Mouse (Mus musculus): ENCODE measurements around the gene Ddx51. TPM values are rescaled to one million over a fixed set of nuclear protein-coding genes. Genes with fewer than 3 reads are reported as not detected.

The Ddx51 gene
- polyA plus RNA-seq, 1 experiment from 2014 or later = 7.5 TPM

- H3K4me3 ChIP-seq (ENCODE audit: low read depth, low read length) = no peak overlapping the region
- H3K27ac ChIP-seq (ENCODE audit: low read depth) = no peak overlapping the region
- H3K9ac ChIP-seq (replicated peaks) = no peak overlapping the region
- 77% methylated on average over 3 of the region's 3 CpGs for whole genome bisulfite sequencing (ENCODE audit: insufficient replicate concordance)
- no peak overlapping the region for H3K4me2 ChIP-seq (ENCODE audit: low read depth, low read length)
- no peaks in the 10 kb centered on the region for H3K27me3 ChIP-seq (ENCODE audit: insufficient read depth, low read length)
- TF ChIP-seq EP300 (IDR thresholded peaks at IDR 0.05; ENCODE audit: low read depth) (no peak), CTCF (IDR thresholded peaks at IDR 0.05; ENCODE audit: low read depth) (no peak)
- H3K9me3 ChIP-seq (ENCODE audit: low read length) = no peaks in the 10 kb centered on the region
- H3K36me3 ChIP-seq (replicated peaks; ENCODE audit: insufficient read depth, low read length) = no peaks in the 10 kb centered on the region
- DNase-seq = no peak
- ATAC-seq = no peak
- no peaks in the 10 kb centered on the region; the same call in 1 of the 2 replicates for H3K4me1 ChIP-seq (ENCODE audit: insufficient read depth)
These were observed 43.8 kb upstream of the Ddx51 start for GRCm38 (mm10) chr5:110609425-110609824.

GRCm38 (mm10) chr5:110609868-110610267 is 43.4 kb upstream of the Ddx51 start:
- 73% methylated on average over 5 of the region's 5 CpGs for WGBS (ENCODE audit: insufficient replicate concordance)
- H3K36me3 ChIP-seq (replicated peaks; ENCODE audit: insufficient read depth, low read length) = no peaks in the 10 kb centered on the region
- H3K27me3 ChIP-seq (ENCODE audit: insufficient read depth, low read length) = no peaks in the 10 kb centered on the region
- H3K4me2 ChIP-seq (ENCODE audit: low read depth, low read length) = no peak overlapping the region
- no peak overlapping the region for H3K9ac ChIP-seq (replicated peaks)
- no peaks in the 10 kb centered on the region for H3K9me3 ChIP-seq (ENCODE audit: low read length)
- TF ChIP-seq CTCF (IDR thresholded peaks at IDR 0.05; ENCODE audit: low read depth) (no peak), EP300 (IDR thresholded peaks at IDR 0.05; ENCODE audit: low read depth) (no peak)
- ATAC-seq (no peak), DNase-seq (no peak)
- no peak overlapping the region for H3K27ac ChIP-seq (ENCODE audit: low read depth)
- H3K4me3 ChIP-seq (ENCODE audit: low read depth, low read length) = no peak overlapping the region
- no peaks in the 10 kb centered on the region; the same call in 1 of the 2 replicates for H3K4me1 ChIP-seq (ENCODE audit: insufficient read depth)

GRCm38 (mm10) chr5:110610484-110610883 is 42.8 kb upstream of the Ddx51 start:
- Histone ChIP-seq H3K4me1 (ENCODE audit: insufficient read depth) (no peaks in the 10 kb centered on the region; the same call in 1 of the 2 replicates), H3K9ac (replicated peaks) (no peak overlapping the region), H3K4me3 (ENCODE audit: low read depth, low read length) (no peak overlapping the region), H3K27me3 (ENCODE audit: insufficient read depth, low read length) (no peaks in the 10 kb centered on the region), H3K4me2 (ENCODE audit: low read depth, low read length) (no peak overlapping the region), H3K36me3 (replicated peaks; ENCODE audit: insufficient read depth, low read length) (no peaks in the 10 kb centered on the region), H3K9me3 (ENCODE audit: low read length) (no peaks in the 10 kb centered on the region), H3K27ac (ENCODE audit: low read depth) (no peak overlapping the region)
- no peak for TF ChIP-seq CTCF (IDR thresholded peaks at IDR 0.05; ENCODE audit: low read depth)
- TF ChIP-seq EP300 (IDR thresholded peaks at IDR 0.05; ENCODE audit: low read depth) = no peak
- 82% methylated on average over 7 of the region's 7 CpGs for WGBS (ENCODE audit: insufficient replicate concordance)
- DNase-seq (no peak), ATAC-seq (no peak)

GRCm38 (mm10) chr5:110611435-110612158 is 41.7 kb upstream of the Ddx51 start:
- H3K9me3 ChIP-seq (ENCODE audit: low read length) = no peaks in the 10 kb centered on the region
- DNase-seq (no peak), ATAC-seq (no peak)
- no peaks in the 10 kb centered on the region; the same call in 1 of the 2 replicates for H3K4me1 ChIP-seq (ENCODE audit: insufficient read depth)
- H3K9ac ChIP-seq (replicated peaks) = no peak overlapping the region
- H3K36me3 ChIP-seq (replicated peaks; ENCODE audit: insufficient read depth, low read length) = no peaks in the 10 kb centered on the region
- no peak overlapping the region for H3K4me2 ChIP-seq (ENCODE audit: low read depth, low read length)
- H3K27ac ChIP-seq (ENCODE audit: low read depth) = no peak overlapping the region
- TF ChIP-seq EP300 (IDR thresholded peaks at IDR 0.05; ENCODE audit: low read depth) = no peak
- no peak for TF ChIP-seq CTCF (IDR thresholded peaks at IDR 0.05; ENCODE audit: low read depth)
- H3K27me3 ChIP-seq (ENCODE audit: insufficient read depth, low read length) = no peaks in the 10 kb centered on the region
- 87% methylated on average over 5 of the region's 5 CpGs for WGBS (ENCODE audit: insufficient replicate concordance)
- no peak overlapping the region for H3K4me3 ChIP-seq (ENCODE audit: low read depth, low read length)

GRCm38 (mm10) chr5:110619226-110619625 is 34.0 kb upstream of the Ddx51 start:
- Histone ChIP-seq H3K36me3 (replicated peaks; ENCODE audit: insufficient read depth, low read length) (no peaks in the 10 kb centered on the region), H3K4me1 (ENCODE audit: insufficient read depth) (no peaks in the 10 kb centered on the region), H3K9me3 (ENCODE audit: low read length) (no peaks in the 10 kb centered on the region), H3K9ac (replicated peaks) (no peak overlapping the region), H3K27ac (ENCODE audit: low read depth) (no peak overlapping the region), H3K27me3 (ENCODE audit: insufficient read depth, low read length) (no peaks in the 10 kb centered on the region), H3K4me2 (ENCODE audit: low read depth, low read length) (no peak overlapping the region), H3K4me3 (ENCODE audit: low read depth, low read length) (no peak overlapping the region)
- WGBS (ENCODE audit: insufficient replicate concordance) = 79% methylated on average over 6 of the region's 6 CpGs
- TF ChIP-seq CTCF (IDR thresholded peaks at IDR 0.05; ENCODE audit: low read depth) = no peak
- no peak for TF ChIP-seq EP300 (IDR thresholded peaks at IDR 0.05; ENCODE audit: low read depth)
- ATAC-seq (no peak), DNase-seq (no peak)

- no peak overlapping the region for H3K9ac ChIP-seq (replicated peaks)
- no peaks in the 10 kb centered on the region for H3K9me3 ChIP-seq (ENCODE audit: low read length)
- ATAC-seq = no peak
- TF ChIP-seq CTCF (IDR thresholded peaks at IDR 0.05; ENCODE audit: low read depth) = no peak
- no peak for TF ChIP-seq EP300 (IDR thresholded peaks at IDR 0.05; ENCODE audit: low read depth)
- no peak for DNase-seq
- 72% methylated on average over 2 of the region's 2 CpGs for WGBS (ENCODE audit: insufficient replicate concordance)
- no peak overlapping the region for H3K27ac ChIP-seq (ENCODE audit: low read depth)
- no peak overlapping the region for H3K4me3 ChIP-seq (ENCODE audit: low read depth, low read length)
- H3K36me3 ChIP-seq (replicated peaks; ENCODE audit: insufficient read depth, low read length) = no peaks in the 10 kb centered on the region
- no peak overlapping the region for H3K4me2 ChIP-seq (ENCODE audit: low read depth, low read length)
- no peaks in the 10 kb centered on the region for H3K4me1 ChIP-seq (ENCODE audit: insufficient read depth)
- 0 out of 2 replicates have a peak, but pooled peaks cover 3% of the 10 kb centered on the region for H3K27me3 ChIP-seq (ENCODE audit: insufficient read depth, low read length)
These were observed 28.9 kb upstream of the Ddx51 start for GRCm38 (mm10) chr5:110624319-110624718.
